Mouse (Mus musculus) limb, embryonic 13.5 days (tissue): ENCODE results near the gene Galnt9. TPM values are rescaled to one million over a fixed set of nuclear protein-coding genes. Genes with fewer than 3 reads are reported as not detected.
A peak's percentile ranks its signal among the peaks of the same experiment; 100 is the strongest.

ENCODE experiments used
- ATAC-seq: fragments of 200-750 bp; cut with Nextera tagmentation; 2 replicates; pipeline ENCODE4 v1.8.0; 2017; ENCODE audit warnings: low read depth, moderate number of reproducible peaks, moderate TSS enrichment; ENCODE audit not compliant: low FRiP score
- H3K27ac ChIP-seq: fragments of 300-500 bp; sonication (generic); 2 replicates; pipeline ENCODE4 v1.5.1; 2015; ENCODE audit warnings: inconsistent platforms, mild to moderate bottlenecking, moderate library complexity
- H3K27me3 ChIP-seq: fragments of 300-500 bp; sonication (generic); 2 replicates; pipeline ENCODE4 v1.6.1; 2015; ENCODE audit warnings: mild to moderate bottlenecking, inconsistent platforms
- H3K36me3 ChIP-seq: fragments of 300-500 bp; sonication (generic); 2 replicates; pipeline ENCODE4 v1.6.1; 2015; ENCODE audit warnings: inconsistent platforms, mild to moderate bottlenecking, moderate library complexity
- H3K4me1 ChIP-seq: fragments of 300-500 bp; sonication (generic); 2 replicates; pipeline ENCODE4 v1.6.1; 2015; ENCODE audit warnings: inconsistent platforms
- H3K4me2 ChIP-seq: fragments of 300-500 bp; sonication (generic); replicated peaks from 2 replicates; pipeline ENCODE4 v1.6.1; 2015; ENCODE audit warnings: inconsistent platforms, mild to moderate bottlenecking, moderate library complexity
- H3K4me3 ChIP-seq: fragments of 300-500 bp; sonication (generic); 2 replicates; pipeline ENCODE4 v1.5.1; 2015; ENCODE audit warnings: moderate library complexity, mild to moderate bottlenecking, inconsistent platforms
- H3K9ac ChIP-seq: fragments of 300-500 bp; sonication (generic); 2 replicates; pipeline ENCODE4 v1.6.1; 2015; ENCODE audit warnings: mild to moderate bottlenecking, inconsistent platforms
- H3K9me3 ChIP-seq: fragments of 300-500 bp; sonication (generic); 2 replicates; pipeline ENCODE4 v1.6.1; 2016; ENCODE audit warnings: inconsistent platforms
- WGBS: fragments of 180-500 bp; shearing (Covaris S2); methylation state at CpG from one replicate; pipeline ENCODE4 v1.1.7; 2015; 5-methylcytosine and 5-hydroxymethylcytosine counted together
- microRNA-seq: library from miRNA; unstranded; fragments of <30 nt; microRNA quantifications from one replicate; pipeline ENCODE4, GENCODE M21; 2016
- polyA plus RNA-seq: library from polyadenylated mRNA; unstranded; fragments of >200 nt; fragmentation: Nextera tagmentation; extraction: Ambion mirVana; gene quantifications from 2 replicates; pipeline ENCODE4 v1.2.1, GENCODE M21; 2015

Galnt9 gene
- polyA plus RNA-seq, 1 experiment from 2014 or later = 0.55 TPM

DNA sequence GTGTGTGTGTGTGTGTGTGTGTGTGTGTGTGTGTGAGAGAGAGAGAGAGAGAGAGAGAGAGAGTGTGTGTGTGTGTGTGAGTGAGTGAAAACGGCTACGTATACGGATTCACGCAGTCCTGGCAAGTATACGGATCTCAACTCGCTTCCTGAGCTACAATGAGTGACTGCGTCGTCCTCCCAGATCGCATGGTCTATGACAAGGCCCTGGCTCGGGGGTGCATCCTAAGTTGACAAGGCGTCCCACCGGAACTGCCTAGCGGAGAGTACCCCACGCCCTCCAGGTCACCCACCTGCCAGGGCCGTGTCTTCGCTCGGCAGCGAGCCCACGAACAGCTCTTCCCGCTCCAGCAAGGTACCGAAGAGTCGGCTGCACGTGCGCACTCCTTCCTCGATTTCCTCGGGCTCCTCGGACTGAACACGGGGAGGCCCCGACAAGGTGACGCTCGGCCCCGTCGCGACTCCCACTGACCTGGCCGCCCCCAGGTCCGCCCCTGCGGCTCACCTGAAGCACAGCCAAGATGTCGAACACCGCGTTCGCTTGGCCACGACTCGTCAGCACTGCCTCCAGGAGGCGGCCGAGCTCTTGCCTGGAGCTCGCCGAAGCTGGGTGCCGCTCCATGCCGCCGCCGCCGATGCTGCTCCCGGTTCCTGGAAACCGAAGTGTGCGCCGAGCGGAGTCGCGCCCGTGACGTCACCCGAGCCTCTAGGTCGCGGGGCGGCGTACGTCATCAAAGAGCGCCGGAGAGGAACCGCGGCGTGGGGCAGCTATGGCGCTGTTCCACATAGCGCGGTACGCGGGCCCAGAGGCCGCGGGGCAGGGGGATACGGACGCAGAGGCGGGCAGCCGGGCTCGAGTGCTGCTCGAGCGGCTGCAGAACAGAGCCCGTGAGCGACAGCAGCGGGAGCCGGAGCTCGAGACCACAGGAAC, 108.8 kb downstream of the Galnt9 start, which contains the start of the genes Noc4l and Ddx51:
Gene Noc4l, minus strand, starts transcription at position 699 of the 930 bp plus-strand sequence.
Gene Ddx51, plus strand, starts transcription at position 733 of the 930 bp plus-strand sequence.
- peaks cover 74% of the 10 kb centered on the region for H3K36me3 ChIP-seq
- WGBS = 1% methylated on average over 91 of the region's 91 CpGs
- peak within 1 kb of the TSS; percentile 97 for H3K4me3 ChIP-seq
- peak within 1 kb of the TSS; percentile 92 for H3K9ac ChIP-seq
- H3K27me3 ChIP-seq = no peaks in the 10 kb centered on the region
- peaks cover 16% of the 10 kb centered on the region for H3K4me1 ChIP-seq
- no peaks in the 10 kb centered on the region for H3K9me3 ChIP-seq
- H3K4me2 ChIP-seq = peak within 1 kb of the TSS; percentile 94
- peak; percentile 86 for ATAC-seq
- no peak within 1 kb of the TSS for H3K27ac ChIP-seq

- H3K4me3 ChIP-seq = peak overlapping the region; percentile 97
- WGBS = 1% methylated on average over 37 of the region's 37 CpGs
- H3K4me1 ChIP-seq = peaks cover 16% of the 10 kb centered on the region
- peaks cover 74% of the 10 kb centered on the region for H3K36me3 ChIP-seq
- H3K27me3 ChIP-seq = no peaks in the 10 kb centered on the region
- no peak overlapping the region for H3K27ac ChIP-seq
- H3K4me2 ChIP-seq = peak overlapping the region; percentile 94
- peak; percentile 28 for ATAC-seq
- H3K9me3 ChIP-seq = no peaks in the 10 kb centered on the region
- peak overlapping the region; percentile 92 for H3K9ac ChIP-seq
Measured at GRCm38 (mm10) chr5:110653686-110654085, 109.5 kb downstream of the Galnt9 start.

- H3K36me3 ChIP-seq = peaks cover 95% of the 10 kb centered on the region
- H3K27me3 ChIP-seq = no peaks in the 10 kb centered on the region
- H3K9ac ChIP-seq = no peak overlapping the region
- no peak for ATAC-seq
- H3K4me3 ChIP-seq = no peak overlapping the region
- no peak overlapping the region for H3K27ac ChIP-seq
- H3K4me2 ChIP-seq = no peak overlapping the region
- no peaks in the 10 kb centered on the region for H3K9me3 ChIP-seq
- peaks cover 1% of the 10 kb centered on the region; the same call in 1 of the 2 replicates for H3K4me1 ChIP-seq
Measured at GRCm38 (mm10) chr5:110659682-110660081, 115.5 kb downstream of the Galnt9 start.

DNA sequence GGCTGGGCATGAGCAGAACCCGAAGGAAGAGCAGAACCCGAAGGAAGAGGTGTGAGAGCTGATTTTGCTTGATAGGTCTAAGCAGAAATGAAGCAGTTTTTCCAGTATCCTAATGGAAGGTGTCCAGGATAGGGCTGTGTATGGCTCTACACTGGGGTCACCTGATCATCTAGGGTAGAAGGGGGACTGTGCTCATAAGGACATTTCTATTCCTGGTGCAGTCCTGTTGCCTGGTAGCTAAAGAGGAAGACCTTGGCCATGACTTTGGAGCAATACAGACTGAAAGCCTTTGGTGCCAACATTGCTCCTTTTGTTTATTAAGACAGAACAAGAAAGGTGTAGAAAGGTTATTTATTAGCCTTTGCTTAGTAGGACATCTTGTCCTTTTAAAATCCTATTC, 119.9 kb downstream of the Galnt9 start:
- no peak overlapping the region for H3K4me2 ChIP-seq
- H3K4me3 ChIP-seq = no peak overlapping the region
- no peaks in the 10 kb centered on the region for H3K4me1 ChIP-seq
- no peak overlapping the region for H3K27ac ChIP-seq
- H3K9me3 ChIP-seq = no peaks in the 10 kb centered on the region
- H3K36me3 ChIP-seq = peaks cover 96% of the 10 kb centered on the region
- no peak for ATAC-seq
- no peak overlapping the region for H3K9ac ChIP-seq
- H3K27me3 ChIP-seq = no peaks in the 10 kb centered on the region
- 93% methylated on average over 2 of the region's 2 CpGs for WGBS

DNA sequence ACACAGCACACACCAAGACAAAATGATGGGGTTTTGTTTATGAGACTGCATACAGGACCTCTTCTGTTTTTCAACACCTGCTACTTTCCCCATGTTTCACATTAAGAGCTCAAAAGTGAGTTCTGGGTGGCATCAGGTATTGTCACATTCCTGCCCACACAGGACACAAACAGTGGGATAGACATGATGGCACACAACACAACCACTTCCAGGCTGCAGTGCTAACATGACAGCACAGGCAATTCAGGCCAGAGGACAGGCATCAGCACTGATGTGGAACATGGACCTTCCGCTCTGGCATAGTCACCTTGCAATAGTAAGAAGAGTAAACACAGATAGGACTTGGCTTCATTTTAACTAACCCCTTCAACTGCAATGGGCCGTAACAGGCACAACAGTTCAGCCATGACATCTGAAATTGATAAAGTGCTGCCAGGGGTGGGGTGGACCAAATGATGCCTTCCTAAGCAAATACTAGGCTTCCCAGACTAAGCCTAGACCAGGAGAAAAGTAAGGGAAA, 120.7 kb downstream of the Galnt9 start:
- 97% methylated on average over 2 of the region's 2 CpGs for WGBS
- no peak overlapping the region for H3K27ac ChIP-seq
- no peak overlapping the region for H3K4me2 ChIP-seq
- no peaks in the 10 kb centered on the region for H3K9me3 ChIP-seq
- H3K4me1 ChIP-seq = no peaks in the 10 kb centered on the region
- no peak overlapping the region for H3K4me3 ChIP-seq
- H3K36me3 ChIP-seq = peaks cover 96% of the 10 kb centered on the region
- H3K27me3 ChIP-seq = no peaks in the 10 kb centered on the region
- H3K9ac ChIP-seq = no peak overlapping the region
- ATAC-seq = no peak

DNA sequence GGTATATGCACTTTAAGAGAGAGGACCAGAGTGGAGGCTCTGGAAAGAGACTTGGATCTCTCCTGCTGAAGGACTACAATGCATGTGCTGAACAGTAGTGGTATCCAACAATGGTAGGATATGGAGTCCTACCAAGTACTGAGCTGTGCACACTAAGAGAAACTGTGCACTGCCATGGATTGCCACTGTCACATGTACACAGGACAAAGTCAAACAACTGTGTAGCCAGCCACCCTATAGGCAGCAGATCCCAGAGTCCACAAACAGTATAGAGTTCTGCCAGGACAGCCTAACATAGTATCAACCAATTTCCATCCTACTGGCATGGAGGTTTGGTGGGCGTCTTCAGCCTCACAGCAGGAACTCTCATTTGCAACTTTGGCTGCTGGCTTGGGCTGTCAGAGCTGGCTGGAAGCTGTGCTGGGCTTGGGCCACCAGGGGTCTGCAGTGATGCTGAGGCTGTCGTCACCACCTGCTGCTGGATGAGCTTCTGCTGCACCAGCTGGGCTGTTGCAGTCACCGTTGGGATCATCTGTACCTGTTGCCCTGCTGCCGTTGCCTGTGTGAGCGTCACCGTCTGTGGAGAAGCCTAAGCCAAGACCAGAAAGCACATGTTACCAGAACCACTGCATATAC, 121.4 kb downstream of the Galnt9 start:
- Histone ChIP-seq H3K4me1 (no peaks in the 10 kb centered on the region), H3K4me3 (no peak overlapping the region), H3K9me3 (no peaks in the 10 kb centered on the region), H3K27ac (no peak overlapping the region), H3K27me3 (no peaks in the 10 kb centered on the region), H3K4me2 (no peak overlapping the region), H3K9ac (no peak overlapping the region), H3K36me3 (peaks cover 96% of the 10 kb centered on the region)
- no peak for ATAC-seq
- 68% methylated on average over 6 of the region's 6 CpGs for WGBS

Small RNA genes within 50 kb of the gene (microRNA-seq; reads per million reads assigned to microRNA genes)
- gene Mir7026 = 0.87 reads per million

Other genes with a start within 250 kb of the Galnt9 start
- 0.92 TPM in 2 replicates for gene P2rx2, start 201.1 kb upstream of the Galnt9 start, polyA plus RNA-seq
- gene Lrcol1, start 199.6 kb upstream of the Galnt9 start, polyA plus RNA-seq = not detected in 2 replicates
- 16.0 and 17.3 TPM in 2 replicates for gene Fbrsl1, start 95.9 kb upstream of the Galnt9 start, polyA plus RNA-seq
- 50.4 and 58.9 TPM in 2 replicates for gene Noc4l, start 109.1 kb downstream of the Galnt9 start, polyA plus RNA-seq
- gene Ddx51, start 109.1 kb downstream of the Galnt9 start, polyA plus RNA-seq = 22.4 and 28.8 TPM in 2 replicates
- 45.6 and 58.6 TPM in 2 replicates for gene Ep400, start 226.4 kb downstream of the Galnt9 start, polyA plus RNA-seq
- gene Pus1, start 236.3 kb downstream of the Galnt9 start, polyA plus RNA-seq = 33.0 and 33.5 TPM in 2 replicates